Mouse (Mus musculus): ENCODE measurements at regions not wholly inside any gene's neighbourhood (a gene's known extent, or its start where the extent isn't known, plus 50 kb on each side); places are given as distances from the start of the nearest gene placed in this dataset.

DNA sequence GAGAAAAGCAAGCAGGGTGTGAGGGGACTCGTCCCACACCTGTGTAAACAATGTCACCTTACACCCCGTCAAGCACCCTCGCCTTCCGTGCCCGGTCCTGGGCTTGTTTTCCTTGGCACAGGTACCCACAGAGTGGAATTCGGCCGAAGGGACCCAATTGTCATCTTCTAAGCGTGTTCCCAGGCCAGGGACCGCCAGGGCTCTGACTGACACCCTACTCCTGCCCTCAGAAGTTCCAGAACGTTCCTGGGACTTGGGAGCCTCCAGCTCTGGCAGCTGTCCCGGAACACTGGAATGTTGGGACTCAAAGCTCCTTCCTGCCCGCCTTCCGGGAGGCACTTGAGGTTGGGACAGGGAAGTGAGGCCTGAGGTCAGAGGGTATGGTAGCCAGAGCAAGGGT is 91.9 kb upstream of the Tmem189 start:
- TF ChIP-seq GATA1 (IDR thresholded peaks at IDR 0.05; ENCODE audit: borderline replicate concordance, low read length) (no peak), FLI1 (IDR thresholded peaks at IDR 0.05; ENCODE audit: low read length) (no peak)

Data from megakaryocyte, embryonic 14.5 days (primary cell).